Mouse (Mus musculus) urinary bladder, postnatal 25 days (tissue): Measurements from ENCODE around the gene Tmem9b.

Experiments
- DNase-seq: peaks from one replicate; pipeline ENCODE4 v3.0.0; 2022; ENCODE audit warnings: low spot score

Tmem9b gene

GRCm38 (mm10) chr7:109752008-109752925 is at the start of gene Tmem9b:
Gene Tmem9b (minus strand): TSS chr7:109752875.
- peak; percentile 78 for DNase-seq

- DNase-seq: no peak
These were observed 48.0 kb upstream of the Tmem9b start for GRCm38 (mm10) chr7:109800626-109801025.

GRCm38 (mm10) chr7:109799168-109799567 is 46.5 kb upstream of the Tmem9b start:
- DNase-seq: no peak

- DNase-seq: no peak
These were observed 42.9 kb upstream of the Tmem9b start for GRCm38 (mm10) chr7:109795564-109795963.

GRCm38 (mm10) chr7:109794556-109794955 is 41.9 kb upstream of the Tmem9b start:
- DNase-seq: no peak

GRCm38 (mm10) chr7:109792759-109793158 is 40.1 kb upstream of the Tmem9b start:
- peak; percentile 56 for DNase-seq

- no peak for DNase-seq
These were observed 38.1 kb upstream of the Tmem9b start for GRCm38 (mm10) chr7:109790818-109791217.

- DNase-seq: no peak
These were observed 35.2 kb upstream of the Tmem9b start for GRCm38 (mm10) chr7:109787860-109788259.

GRCm38 (mm10) chr7:109783281-109783680 is 30.6 kb upstream of the Tmem9b start:
- DNase-seq: no peak

GRCm38 (mm10) chr7:109781470-109782203 is 29.0 kb upstream of the Tmem9b start, which contains the start of gene Nrip3:
Gene Nrip3 (minus strand): TSS chr7:109782025.
- peak; percentile 67 for DNase-seq

GRCm38 (mm10) chr7:109781087-109781469 is 28.4 kb upstream of the Tmem9b start:
- DNase-seq: no peak

- DNase-seq: no peak
These were observed 19.6 kb upstream of the Tmem9b start for GRCm38 (mm10) chr7:109772251-109772650.

GRCm38 (mm10) chr7:109768699-109769383 is 16.2 kb upstream of the Tmem9b start:
- DNase-seq: no peak

- DNase-seq: no peak
These were observed 15.1 kb upstream of the Tmem9b start for GRCm38 (mm10) chr7:109767575-109768350.

GRCm38 (mm10) chr7:109764009-109764408 is 11.3 kb upstream of the Tmem9b start:
- DNase-seq: no peak

- no peak for DNase-seq
These were observed 3.6 kb upstream of the Tmem9b start for GRCm38 (mm10) chr7:109756291-109756690.

- no peak for DNase-seq
These were observed 1.4 kb upstream of the Tmem9b start for GRCm38 (mm10) chr7:109754034-109754433.

GRCm38 (mm10) chr7:109751427-109752007 is 1.2 kb downstream of the Tmem9b start:
- DNase-seq: no peak

- DNase-seq: no peak
These were observed 4.9 kb downstream of the Tmem9b start for GRCm38 (mm10) chr7:109747747-109748146.

- DNase-seq: no peak
These were observed 11.0 kb downstream of the Tmem9b start for GRCm38 (mm10) chr7:109741703-109742102.

GRCm38 (mm10) chr7:109741060-109741459 is 11.6 kb downstream of the Tmem9b start:
- DNase-seq: no peak
